Mouse (Mus musculus) intestine, embryonic 15.5 days (tissue): ENCODE data around the gene Ackr1. TPM values are rescaled to one million over a fixed set of nuclear protein-coding genes. Genes with fewer than 3 reads are reported as not detected.

Experiments
- ATAC-seq: fragments of 200-750 bp; cut with Nextera tagmentation; 2 replicates; pipeline ENCODE4 v1.8.0; 2017; ENCODE audit warnings: moderate TSS enrichment, moderate library complexity
- H3K27ac ChIP-seq: fragments of 300-500 bp; sonication (generic); 2 replicates; pipeline ENCODE4 v1.5.1; 2015; ENCODE audit warnings: mild to moderate bottlenecking, inconsistent platforms
- H3K27me3 ChIP-seq: fragments of 300-500 bp; sonication (generic); replicated peaks from 2 replicates; pipeline ENCODE4 v1.6.1; 2015; ENCODE audit warnings: inconsistent platforms
- H3K36me3 ChIP-seq: fragments of 300-500 bp; sonication (generic); 2 replicates; pipeline ENCODE4 v1.6.1; 2015; ENCODE audit warnings: inconsistent platforms
- H3K4me1 ChIP-seq: fragments of 300-500 bp; sonication (generic); replicated peaks from 2 replicates; pipeline ENCODE4 v1.6.1; 2015; ENCODE audit warnings: inconsistent platforms
- H3K4me2 ChIP-seq: fragments of 300-500 bp; sonication (generic); replicated peaks from 2 replicates; pipeline ENCODE4 v1.6.1; 2015; ENCODE audit warnings: mild to moderate bottlenecking, inconsistent platforms
- H3K4me3 ChIP-seq: fragments of 300-500 bp; sonication (generic); replicated peaks from 2 replicates; pipeline ENCODE4 v1.5.1; 2015; ENCODE audit warnings: inconsistent platforms
- H3K9ac ChIP-seq: fragments of 300-500 bp; sonication (generic); 2 replicates; pipeline ENCODE4 v1.6.1; 2015; ENCODE audit warnings: inconsistent platforms
- H3K9me3 ChIP-seq: fragments of 300-500 bp; sonication (generic); 2 replicates; pipeline ENCODE4 v1.6.1; 2016; ENCODE audit warnings: inconsistent platforms
- WGBS: fragments of 180-500 bp; shearing (Covaris S2); methylation state at CpG from one replicate; pipeline ENCODE4 v1.1.7; 2015; 5-methylcytosine and 5-hydroxymethylcytosine counted together
- polyA plus RNA-seq: library from polyadenylated mRNA; unstranded; fragments of >200 nt; fragmentation: Nextera tagmentation; extraction: Ambion mirVana; gene quantifications from 2 replicates; pipeline ENCODE4 v1.2.1, GENCODE M21; 2015

The Ackr1 gene
- polyA plus RNA-seq: 2.1 and 2.6 TPM in 2 replicates

DNA sequence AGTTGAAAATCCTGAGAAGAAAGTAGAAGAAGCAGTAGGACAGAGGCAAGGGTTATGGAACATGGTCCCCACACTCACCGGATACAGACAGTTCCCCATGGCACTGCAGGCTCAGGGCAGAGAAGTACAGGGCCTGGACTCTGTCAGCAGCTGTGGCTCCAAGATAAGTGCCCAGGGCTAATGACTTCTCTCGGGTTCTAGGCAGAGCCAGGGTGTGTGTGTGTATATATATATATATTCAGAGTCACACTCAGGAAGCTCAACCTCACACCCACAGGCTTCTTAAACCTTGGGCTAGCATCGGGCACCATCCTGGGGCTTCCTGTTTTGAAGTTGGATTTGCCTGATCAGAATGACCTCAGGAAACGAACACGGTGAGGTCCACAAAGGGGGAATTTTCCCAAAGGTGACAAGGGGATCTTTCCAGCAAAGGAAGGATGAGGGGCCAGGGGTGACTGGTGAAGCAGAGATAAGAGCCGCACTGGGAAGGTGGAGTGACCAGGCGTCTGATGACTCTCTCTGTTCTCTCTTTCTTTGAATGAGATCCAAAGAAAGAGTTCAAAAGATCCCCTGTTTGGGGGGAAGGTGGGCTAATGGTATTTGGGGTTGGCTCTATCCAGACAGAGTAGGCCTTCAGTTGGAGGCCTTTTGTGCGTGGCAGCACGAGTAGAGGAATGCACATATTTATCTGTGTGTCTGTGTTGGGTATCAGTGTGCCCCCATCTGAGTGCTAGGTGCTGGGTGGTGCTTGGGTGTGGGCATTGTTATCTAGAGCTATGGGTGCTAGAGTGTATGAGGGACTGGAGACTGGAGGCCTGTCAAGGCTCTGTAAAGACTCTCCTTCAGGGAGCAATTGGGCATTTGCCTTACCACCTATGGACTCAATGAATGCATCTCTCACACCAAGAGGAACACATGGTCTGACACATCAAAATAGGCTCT is at the start of gene Ackr1:
Ackr1 (minus strand) TSS at position 439 of the 942 bp plus-strand sequence.
- no peak within 1 kb of the TSS for H3K27ac ChIP-seq
- H3K4me3 ChIP-seq: no peak within 1 kb of the TSS
- no peaks in the 10 kb centered on the region for H3K9me3 ChIP-seq
- H3K9ac ChIP-seq: no peak within 1 kb of the TSS
- no peaks in the 10 kb centered on the region for H3K27me3 ChIP-seq
- H3K4me2 ChIP-seq: no peak within 1 kb of the TSS
- no peaks in the 10 kb centered on the region for H3K4me1 ChIP-seq
- 59% methylated on average over 9 of the region's 9 CpGs for WGBS
- H3K36me3 ChIP-seq: no peaks in the 10 kb centered on the region
- ATAC-seq: peak; percentile 85; the same call in 1 of the 2 replicates

DNA sequence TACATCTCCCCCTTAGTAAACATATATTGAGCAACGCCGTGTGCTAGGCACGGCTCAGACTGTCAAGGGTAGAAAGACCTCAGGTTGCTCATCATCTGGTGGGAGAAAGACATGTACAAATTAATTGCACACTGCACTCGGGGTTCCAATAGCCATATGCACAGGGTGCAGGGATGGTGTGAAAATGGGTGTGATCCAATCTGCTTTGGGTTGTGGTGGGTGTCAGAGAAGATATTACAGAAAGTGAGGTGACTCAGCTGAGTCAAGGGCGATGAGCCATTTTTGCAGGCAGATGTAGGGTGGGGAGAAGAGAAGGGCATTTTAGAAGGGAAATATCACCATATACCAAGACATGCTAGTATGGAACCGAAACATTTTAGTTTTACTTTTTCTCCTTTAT is 47.9 kb upstream of the Ackr1 start:
- Histone ChIP-seq H3K27me3 (no peaks in the 10 kb centered on the region), H3K4me2 (no peak overlapping the region), H3K4me3 (no peak overlapping the region), H3K4me1 (no peaks in the 10 kb centered on the region), H3K9ac (no peak overlapping the region), H3K27ac (no peak overlapping the region), H3K9me3 (no peaks in the 10 kb centered on the region), H3K36me3 (no peaks in the 10 kb centered on the region)
- 84% methylated on average over 6 of the region's 6 CpGs for WGBS
- no peak for ATAC-seq

DNA sequence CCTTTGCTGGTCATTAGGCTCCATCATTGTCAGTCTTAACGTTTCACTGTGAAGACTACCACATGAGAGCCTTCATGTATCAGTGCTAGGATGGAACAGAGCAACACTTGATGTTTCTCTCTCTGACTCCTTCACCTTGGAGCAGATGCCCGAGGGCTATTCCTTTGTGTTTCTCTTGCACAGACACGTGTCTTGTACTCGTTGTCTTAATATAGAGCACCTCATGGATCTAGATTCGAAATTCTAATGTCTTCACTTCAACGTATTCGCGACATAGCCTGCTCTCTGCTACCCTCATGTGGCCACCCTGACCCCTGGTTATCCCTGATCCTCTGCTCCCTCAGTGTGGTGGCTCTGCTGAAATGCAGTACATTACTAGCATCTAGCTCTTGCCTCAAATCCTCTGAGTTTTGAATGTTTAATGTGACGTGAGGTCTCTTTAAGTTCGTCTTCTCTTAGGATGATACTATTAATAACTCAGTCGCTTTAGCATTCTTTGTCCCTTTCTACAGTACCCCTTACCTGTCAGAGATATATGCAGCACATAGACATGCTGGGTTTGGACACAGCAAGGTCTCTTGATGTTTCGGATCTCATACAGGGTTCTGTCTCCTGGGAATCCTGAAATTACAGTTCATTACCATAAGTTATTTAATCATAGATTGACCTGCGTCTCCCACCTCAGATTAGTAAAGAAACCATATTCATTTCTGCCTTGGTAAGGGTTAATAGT is 44.0 kb upstream of the Ackr1 start:
- Histone ChIP-seq H3K36me3 (no peaks in the 10 kb centered on the region), H3K27me3 (no peaks in the 10 kb centered on the region), H3K4me2 (no peak overlapping the region), H3K27ac (no peak overlapping the region), H3K4me3 (no peak overlapping the region), H3K9me3 (no peaks in the 10 kb centered on the region), H3K9ac (no peak overlapping the region), H3K4me1 (no peaks in the 10 kb centered on the region)
- ATAC-seq: peak; percentile 59; the same call in 1 of the 2 replicates
- 33% methylated on average over 13 of the region's 13 CpGs for WGBS

DNA sequence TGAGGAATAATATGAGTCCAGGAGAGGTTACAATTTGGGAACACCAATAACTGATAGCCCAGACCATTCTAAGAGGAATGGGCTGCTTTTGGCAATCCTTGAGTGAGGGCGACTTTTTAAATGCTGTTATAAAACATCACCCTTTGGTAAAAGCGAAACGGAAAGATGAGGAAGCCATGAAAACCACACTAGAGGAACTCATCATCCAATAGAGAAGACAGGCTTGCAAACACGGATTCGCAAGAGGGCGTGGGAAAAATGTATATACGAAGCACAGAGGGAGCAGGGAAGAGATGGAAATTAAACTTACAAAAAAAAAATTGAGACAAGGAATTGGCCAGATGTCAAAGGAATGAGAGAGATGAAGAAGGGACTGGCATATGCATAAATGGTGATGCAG is 40.5 kb upstream of the Ackr1 start:
- no peak for ATAC-seq
- Histone ChIP-seq H3K9me3 (no peaks in the 10 kb centered on the region), H3K36me3 (no peaks in the 10 kb centered on the region), H3K4me1 (no peaks in the 10 kb centered on the region), H3K4me3 (no peak overlapping the region), H3K27me3 (peaks cover 5% of the 10 kb centered on the region; the same call in 1 of the 2 replicates), H3K9ac (no peak overlapping the region), H3K4me2 (no peak overlapping the region), H3K27ac (no peak overlapping the region)
- 74% methylated on average over 7 of the region's 7 CpGs for WGBS

DNA sequence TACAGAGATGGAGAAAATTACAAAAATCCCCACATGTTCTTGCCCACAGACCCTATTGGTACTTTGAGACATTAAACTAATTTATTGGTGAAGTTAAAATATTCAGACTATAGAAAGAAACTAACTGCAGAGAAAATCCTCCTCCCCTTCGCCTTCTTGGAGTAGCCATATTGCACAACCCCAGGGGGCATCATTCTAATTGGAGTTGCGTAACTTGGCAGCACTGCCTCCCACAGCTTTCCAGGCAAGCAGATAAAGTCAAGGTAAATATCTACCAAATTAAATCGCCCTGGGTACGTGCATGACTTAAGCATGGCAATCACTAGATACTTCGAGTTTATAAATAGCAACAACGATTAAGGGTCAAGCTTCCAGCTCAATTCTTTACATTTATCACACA is 38.0 kb upstream of the Ackr1 start:
- Histone ChIP-seq H3K9me3 (no peaks in the 10 kb centered on the region), H3K4me1 (peaks cover 12% of the 10 kb centered on the region), H3K36me3 (no peaks in the 10 kb centered on the region), H3K27ac (no peak overlapping the region), H3K9ac (no peak overlapping the region), H3K27me3 (peaks cover 20% of the 10 kb centered on the region), H3K4me2 (no peak overlapping the region), H3K4me3 (no peak overlapping the region)
- WGBS: 72% methylated on average over 6 of the region's 6 CpGs
- ATAC-seq: no peak

DNA sequence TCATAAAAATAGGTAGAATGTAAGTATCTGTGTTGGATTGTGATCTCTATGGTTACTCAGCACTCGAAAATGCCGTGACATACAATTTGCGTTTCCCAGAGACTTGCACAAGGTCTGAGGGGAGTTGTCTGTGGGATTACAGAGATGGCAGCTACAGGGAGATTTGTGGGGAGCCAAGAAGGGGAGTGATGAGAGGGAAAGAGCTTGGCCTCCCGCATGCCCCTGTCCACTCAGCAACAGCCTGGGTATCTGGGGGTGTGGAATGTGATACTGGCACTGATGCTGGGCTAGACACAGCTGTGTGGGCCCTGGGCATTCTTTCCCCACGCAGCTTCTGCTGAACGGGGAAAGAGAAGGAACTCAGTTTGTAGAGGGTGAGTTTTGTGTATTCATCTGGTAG is 36.9 kb upstream of the Ackr1 start:
- no peak overlapping the region for H3K27ac ChIP-seq
- H3K4me3 ChIP-seq: no peak overlapping the region
- H3K9me3 ChIP-seq: no peaks in the 10 kb centered on the region
- ATAC-seq: no peak
- H3K9ac ChIP-seq: no peak overlapping the region
- no peak overlapping the region for H3K4me2 ChIP-seq
- no peaks in the 10 kb centered on the region for H3K36me3 ChIP-seq
- 68% methylated on average over 6 of the region's 6 CpGs for WGBS
- H3K27me3 ChIP-seq: peaks cover 29% of the 10 kb centered on the region
- peaks cover 14% of the 10 kb centered on the region for H3K4me1 ChIP-seq

DNA sequence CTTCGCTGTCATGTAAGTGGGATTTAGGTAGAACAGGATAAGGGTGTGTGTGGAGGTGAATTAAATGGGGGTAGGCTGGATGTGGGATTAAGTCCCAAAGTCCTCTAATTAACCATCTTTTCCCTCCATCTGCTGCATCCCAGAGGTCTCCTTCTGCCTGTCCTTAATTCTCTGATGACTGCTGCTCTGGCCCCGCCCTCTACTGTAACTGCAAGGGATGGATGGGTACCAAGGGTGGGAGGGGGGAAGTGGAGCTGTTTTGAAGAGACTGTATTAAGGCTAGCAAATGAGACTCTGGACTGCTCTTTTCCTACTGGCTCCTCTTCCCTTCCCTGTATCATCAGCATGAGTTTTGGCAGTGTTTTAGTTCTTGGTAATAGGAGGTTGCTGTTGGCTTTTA is 36.1 kb upstream of the Ackr1 start:
- Histone ChIP-seq H3K27ac (no peak overlapping the region), H3K9me3 (no peaks in the 10 kb centered on the region), H3K4me1 (peaks cover 14% of the 10 kb centered on the region), H3K9ac (no peak overlapping the region), H3K27me3 (peaks cover 32% of the 10 kb centered on the region), H3K4me2 (no peak overlapping the region), H3K4me3 (no peak overlapping the region), H3K36me3 (no peaks in the 10 kb centered on the region)
- 76% methylated on average over 2 of the region's 2 CpGs for WGBS
- ATAC-seq: no peak

DNA sequence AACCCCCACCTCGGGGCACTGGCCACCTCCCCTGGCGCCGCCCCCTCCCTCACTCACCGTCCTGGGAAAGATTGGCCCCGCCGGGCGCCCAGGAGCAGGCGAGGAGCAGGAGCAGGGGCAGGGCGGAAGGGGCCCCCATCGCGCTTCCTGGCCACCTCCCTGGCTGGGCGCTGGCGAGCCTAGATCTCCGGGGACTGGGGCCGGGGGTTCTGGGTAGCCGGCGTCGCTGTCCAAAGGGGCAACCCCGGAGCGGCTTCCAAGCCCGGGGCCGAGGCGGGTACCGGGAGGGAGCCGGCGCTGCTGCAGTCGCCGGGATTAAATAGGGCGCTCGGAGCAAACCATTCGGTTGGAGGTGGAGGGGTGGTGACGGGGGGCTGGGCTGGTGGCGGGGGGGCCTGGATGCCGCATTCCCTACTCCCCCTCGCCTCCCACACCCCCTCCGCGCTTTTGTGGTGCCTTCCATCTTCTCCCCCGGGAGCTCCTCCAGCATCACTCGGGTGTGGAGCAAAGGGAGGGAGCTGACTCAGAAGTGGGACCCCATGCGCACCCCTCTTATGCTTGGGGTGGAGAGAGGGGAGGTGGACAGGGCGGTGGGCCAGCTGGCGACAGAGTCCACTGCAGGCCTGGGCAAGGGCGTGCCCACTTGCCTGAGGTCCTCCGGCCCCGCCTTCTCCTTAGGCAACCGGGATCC is 34.0 kb upstream of the Ackr1 start, which contains the start of gene Cadm3:
Cadm3 (minus strand) TSS at position 340 of the 691 bp plus-strand sequence.
- H3K27me3 ChIP-seq: peaks cover 32% of the 10 kb centered on the region
- WGBS: 2% methylated on average over 41 of the region's 46 CpGs
- peaks cover 14% of the 10 kb centered on the region for H3K4me1 ChIP-seq
- ATAC-seq: peak; percentile 74
- H3K27ac ChIP-seq: no peak within 1 kb of the TSS
- H3K9me3 ChIP-seq: no peaks in the 10 kb centered on the region
- peak within 1 kb of the TSS; percentile 55 for H3K4me3 ChIP-seq
- peak within 1 kb of the TSS; percentile 89 for H3K4me2 ChIP-seq
- no peaks in the 10 kb centered on the region for H3K36me3 ChIP-seq
- H3K9ac ChIP-seq: peak within 1 kb of the TSS; percentile 49

DNA sequence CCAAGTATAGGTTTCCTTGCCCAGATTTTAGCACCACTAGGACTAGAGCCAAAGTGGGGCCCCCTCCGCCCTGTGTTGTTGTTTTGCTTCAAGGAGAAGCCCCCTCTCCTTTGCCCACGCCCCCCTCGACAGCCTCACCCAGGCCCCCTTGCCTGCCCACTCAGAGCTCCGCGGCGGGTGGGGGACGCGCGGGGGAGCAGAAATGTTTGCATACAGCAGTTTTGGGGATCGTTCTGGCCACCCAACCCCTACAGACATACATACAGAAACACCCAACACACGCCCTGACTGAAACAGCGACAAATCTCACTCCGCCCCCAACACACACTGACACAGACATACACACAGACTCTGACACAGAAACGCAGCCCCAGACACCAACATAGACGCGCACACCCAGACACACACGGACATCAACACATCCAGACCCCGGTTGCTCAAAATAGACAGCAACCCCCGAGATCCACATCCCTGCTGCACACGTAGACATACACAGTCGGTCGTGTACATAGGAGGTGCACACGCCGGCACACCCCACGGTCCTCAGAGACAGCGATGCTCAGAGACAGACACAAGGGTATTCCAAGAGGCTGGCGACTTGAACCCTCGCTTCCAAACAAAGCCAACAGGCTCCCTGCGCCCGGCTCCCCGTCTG is 33.3 kb upstream of the Ackr1 start:
- peaks cover 32% of the 10 kb centered on the region for H3K27me3 ChIP-seq
- H3K9me3 ChIP-seq: no peaks in the 10 kb centered on the region
- under 1% methylated on average over 31 of the region's 31 CpGs for WGBS
- H3K4me3 ChIP-seq: peak overlapping the region; percentile 55
- peak overlapping the region; percentile 49 for H3K9ac ChIP-seq
- H3K4me1 ChIP-seq: peaks cover 14% of the 10 kb centered on the region
- H3K27ac ChIP-seq: no peak overlapping the region
- no peaks in the 10 kb centered on the region for H3K36me3 ChIP-seq
- H3K4me2 ChIP-seq: peak overlapping the region; percentile 89
- ATAC-seq: peak; percentile 50

DNA sequence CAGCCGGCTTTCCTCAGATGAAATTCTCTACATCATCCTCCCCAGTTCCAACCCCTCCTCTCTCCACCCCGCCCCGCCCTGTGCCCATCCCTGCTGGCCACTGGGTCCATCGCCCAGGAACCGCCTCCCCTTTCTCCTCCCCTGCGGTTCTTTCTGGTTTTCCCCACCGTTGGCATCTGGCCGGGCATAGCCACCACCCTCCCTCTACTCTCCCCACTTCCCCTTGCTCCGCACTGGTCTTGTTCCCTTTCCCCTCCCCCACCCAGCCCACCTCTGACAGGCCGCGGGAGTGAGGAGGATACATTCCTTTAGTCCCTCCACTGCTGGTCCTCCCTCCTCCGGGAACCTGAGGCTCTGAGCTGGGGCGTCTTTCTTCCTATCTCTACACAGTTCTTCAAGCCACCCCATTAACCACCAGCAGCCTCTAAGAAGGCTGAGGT is 32.4 kb upstream of the Ackr1 start:
- Histone ChIP-seq H3K27ac (no peak overlapping the region), H3K4me1 (peaks cover 14% of the 10 kb centered on the region), H3K27me3 (peaks cover 32% of the 10 kb centered on the region), H3K9me3 (no peaks in the 10 kb centered on the region), H3K4me3 (no peak overlapping the region; the same call in 1 of the 2 replicates), H3K4me2 (peak overlapping the region; percentile 89), H3K36me3 (no peaks in the 10 kb centered on the region), H3K9ac (no peak overlapping the region)
- 5% methylated on average over 13 of the region's 13 CpGs for WGBS
- peak; percentile 21; the same call in 1 of the 2 replicates for ATAC-seq

DNA sequence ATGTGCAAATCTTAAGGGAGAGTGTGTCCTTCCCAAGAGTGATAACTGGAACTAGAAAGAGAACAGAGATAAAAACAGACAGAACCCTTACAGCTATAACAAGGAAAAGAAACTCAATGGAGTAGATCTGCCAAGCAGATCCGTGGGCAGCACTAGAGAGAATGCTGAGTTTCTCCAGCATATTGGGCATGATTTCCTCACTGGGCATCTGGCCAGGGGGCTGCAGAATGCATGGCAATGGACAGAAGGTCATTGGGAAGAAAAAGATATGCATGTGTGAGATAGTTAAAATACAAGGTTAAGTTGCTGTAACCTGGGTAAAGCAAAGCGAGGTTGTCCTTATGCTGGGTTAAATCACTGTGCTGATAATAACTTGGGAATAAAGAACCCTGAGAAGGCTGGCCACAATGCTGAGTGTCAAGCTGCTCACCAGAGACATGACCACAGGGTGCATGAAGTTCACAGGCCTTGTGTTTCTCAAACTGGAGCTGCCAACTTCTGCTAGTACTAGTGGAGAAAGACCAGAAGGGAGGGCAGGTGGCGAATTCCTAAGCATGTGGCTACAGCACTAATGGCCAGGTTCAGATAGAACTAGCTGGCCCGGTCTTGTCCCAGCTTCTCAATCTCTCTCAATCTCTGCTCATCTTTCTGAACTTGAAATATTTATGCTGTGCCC is 30.7 kb upstream of the Ackr1 start:
- Histone ChIP-seq H3K27me3 (peaks cover 29% of the 10 kb centered on the region), H3K9ac (no peak overlapping the region), H3K4me2 (no peak overlapping the region), H3K4me3 (no peak overlapping the region), H3K36me3 (no peaks in the 10 kb centered on the region), H3K27ac (no peak overlapping the region), H3K9me3 (no peaks in the 10 kb centered on the region), H3K4me1 (peaks cover 14% of the 10 kb centered on the region)
- WGBS: 79% methylated on average over 4 of the region's 4 CpGs
- no peak for ATAC-seq
